Mouse (Mus musculus): Measurements from ENCODE around the gene Usp31. TPM values are rescaled to one million over a fixed set of nuclear protein-coding genes. Genes with fewer than 3 reads are reported as not detected.

Usp31 gene
- polyA plus RNA-seq, 1 experiment: 11.3 TPM

GRCm38 (mm10) chr7:121595496-121595895, 111.6 kb downstream of the Usp31 start:
- 92% methylated on average over 4 of the region's 4 CpGs for WGBS
- Histone ChIP-seq H3K4me1 (replicated peaks; ENCODE audit: control insufficient read depth, insufficient read depth, low read length) (no peaks in the 10 kb centered on the region), H3K4me3 (ENCODE audit: control insufficient read depth, insufficient read depth, low read length) (no peak overlapping the region), H3K36me3 (ENCODE audit: control insufficient read depth, insufficient read depth, low read length) (no peaks in the 10 kb centered on the region), H3K27me3 (ENCODE audit: control insufficient read depth, insufficient read depth, low read length) (no peaks in the 10 kb centered on the region), H3K27ac (ENCODE audit: control insufficient read depth, insufficient read depth, low read length) (no peak overlapping the region)
- DNase-seq: no peak
- no peak for TF ChIP-seq CTCF (IDR thresholded peaks at IDR 0.05; ENCODE audit: borderline replicate concordance, control insufficient read depth, extremely low read depth, insufficient read depth, low read length, poor library complexity)
- TF ChIP-seq POLR2A (IDR thresholded peaks at IDR 0.05; ENCODE audit: control insufficient read depth, extremely low read depth, insufficient read depth, low read length, poor library complexity): no peak

- H3K27me3 ChIP-seq (ENCODE audit: control insufficient read depth, insufficient read depth, low read length): no peaks in the 10 kb centered on the region
- H3K4me1 ChIP-seq (replicated peaks; ENCODE audit: control insufficient read depth, insufficient read depth, low read length): no peaks in the 10 kb centered on the region
- no peaks in the 10 kb centered on the region for H3K36me3 ChIP-seq (ENCODE audit: control insufficient read depth, insufficient read depth, low read length)
- TF ChIP-seq POLR2A (IDR thresholded peaks at IDR 0.05; ENCODE audit: control insufficient read depth, extremely low read depth, insufficient read depth, low read length, poor library complexity) (no peak), CTCF (IDR thresholded peaks at IDR 0.05; ENCODE audit: borderline replicate concordance, control insufficient read depth, extremely low read depth, insufficient read depth, low read length, poor library complexity) (no peak)
- H3K4me3 ChIP-seq (ENCODE audit: control insufficient read depth, insufficient read depth, low read length): no peak overlapping the region
- DNase-seq: no peak
- no peak overlapping the region for H3K27ac ChIP-seq (ENCODE audit: control insufficient read depth, insufficient read depth, low read length)
- 53% methylated on average over 5 of the region's 5 CpGs for WGBS
These were observed 112.0 kb downstream of the Usp31 start for GRCm38 (mm10) chr7:121595085-121595484.

- Histone ChIP-seq H3K4me3 (ENCODE audit: control insufficient read depth, insufficient read depth, low read length) (no peak overlapping the region), H3K27me3 (ENCODE audit: control insufficient read depth, insufficient read depth, low read length) (no peaks in the 10 kb centered on the region), H3K4me1 (replicated peaks; ENCODE audit: control insufficient read depth, insufficient read depth, low read length) (no peaks in the 10 kb centered on the region), H3K36me3 (ENCODE audit: control insufficient read depth, insufficient read depth, low read length) (no peaks in the 10 kb centered on the region), H3K27ac (ENCODE audit: control insufficient read depth, insufficient read depth, low read length) (no peak overlapping the region)
- no peak for DNase-seq
- TF ChIP-seq POLR2A (IDR thresholded peaks at IDR 0.05; ENCODE audit: control insufficient read depth, extremely low read depth, insufficient read depth, low read length, poor library complexity): no peak
- no peak for TF ChIP-seq CTCF (IDR thresholded peaks at IDR 0.05; ENCODE audit: borderline replicate concordance, control insufficient read depth, extremely low read depth, insufficient read depth, low read length, poor library complexity)
- 72% methylated on average over 1 of the region's 1 CpGs for WGBS
These were observed 112.4 kb downstream of the Usp31 start for GRCm38 (mm10) chr7:121594623-121595022.

Other genes starting within 250 kb of the Usp31 start
- gene Scnn1g, start 27.2 kb upstream of the Usp31 start, polyA plus RNA-seq (2012; rRNA removed): 0.61 and 1.3 TPM in 2 replicates
- gene Scnn1b, start 157.8 kb upstream of the Usp31 start, polyA plus RNA-seq (2012; rRNA removed): 0.52 and 1.1 TPM in 2 replicates